Mouse (Mus musculus) thymus, postnatal 14 days (tissue): ENCODE data around the gene Ptpre.
A peak's percentile ranks its signal among the peaks of the same experiment; 100 is the strongest.
"Not testable (repeated sequence)": the region's sequence is repeated elsewhere in the genome, so short reads cannot be mapped to it uniquely, and the experiment has no call there.

ENCODE experiments used
- DNase-seq: peaks from one replicate; pipeline ENCODE4 v3.0.0; 2021

Gene Ptpre

GRCm38 (mm10) chr7:135698362-135698761 lies 161.1 kb downstream of the Ptpre start:
- DNase-seq = no peak

- not testable (repeated sequence) for DNase-seq
These were observed 162.1 kb downstream of the Ptpre start for GRCm38 (mm10) chr7:135699351-135699750.

GRCm38 (mm10) chr7:135703600-135704148 lies 166.4 kb downstream of the Ptpre start:
- no peak for DNase-seq

GRCm38 (mm10) chr7:135704251-135704650 lies 167.0 kb downstream of the Ptpre start:
- DNase-seq = no peak

GRCm38 (mm10) chr7:135705083-135705482 lies 167.8 kb downstream of the Ptpre start:
- DNase-seq = no peak

GRCm38 (mm10) chr7:135705753-135706152 lies 168.5 kb downstream of the Ptpre start:
- DNase-seq = no peak

- no peak for DNase-seq
These were observed 173.4 kb downstream of the Ptpre start for GRCm38 (mm10) chr7:135710702-135711101.

- no peak for DNase-seq
These were observed 175.3 kb downstream of the Ptpre start for GRCm38 (mm10) chr7:135712534-135712933.

GRCm38 (mm10) chr7:135713326-135713725 lies 176.0 kb downstream of the Ptpre start:
- DNase-seq = no peak

GRCm38 (mm10) chr7:135715166-135715565 lies 177.9 kb downstream of the Ptpre start:
- DNase-seq = no peak

GRCm38 (mm10) chr7:135715642-135716444 lies 178.6 kb downstream of the Ptpre start, which contains the start of gene Mki67:
Mki67 (minus strand) TSS chr7:135716361.
- peak; percentile 53 for DNase-seq

- peak; percentile 91 for DNase-seq
These were observed 179.2 kb downstream of the Ptpre start for GRCm38 (mm10) chr7:135716445-135716877.

GRCm38 (mm10) chr7:135716968-135717557 lies 179.8 kb downstream of the Ptpre start:
- DNase-seq = peak; percentile 43

GRCm38 (mm10) chr7:135721436-135721992 lies 184.2 kb downstream of the Ptpre start:
- DNase-seq = no peak

GRCm38 (mm10) chr7:135722011-135722838 lies 184.9 kb downstream of the Ptpre start:
- DNase-seq = no peak

- no peak for DNase-seq
These were observed 186.5 kb downstream of the Ptpre start for GRCm38 (mm10) chr7:135723672-135724341.

GRCm38 (mm10) chr7:135726707-135727106 lies 189.4 kb downstream of the Ptpre start:
- no peak for DNase-seq

GRCm38 (mm10) chr7:135728038-135728437 lies 190.8 kb downstream of the Ptpre start:
- no peak for DNase-seq

GRCm38 (mm10) chr7:135734379-135734778 lies 197.1 kb downstream of the Ptpre start:
- DNase-seq = no peak

- DNase-seq = peak; percentile 16
These were observed 197.8 kb downstream of the Ptpre start for GRCm38 (mm10) chr7:135734911-135735646.
